Mouse (Mus musculus): Measurements from ENCODE around the gene Klhl9. TPM values are rescaled to one million over a fixed set of nuclear protein-coding genes. Genes with fewer than 3 reads are reported as not detected.

Gene Klhl9
- polyA plus RNA-seq, 1 experiment from 2014 or later = 120 TPM

Other genes starting within 250 kb of the Klhl9 start
- not detected in 2 replicates for gene Ifnb1, start 199.7 kb downstream of the Klhl9 start, polyA plus RNA-seq (2015; fragmentation: Nextera tagmentation; extraction: Ambion mirVana)
- not detected in 2 replicates for gene Ifna15, start 164.2 kb downstream of the Klhl9 start, polyA plus RNA-seq (2015; fragmentation: Nextera tagmentation; extraction: Ambion mirVana)
- gene Ifna14, start 150.7 kb downstream of the Klhl9 start, polyA plus RNA-seq (2015; fragmentation: Nextera tagmentation; extraction: Ambion mirVana) = not detected in 2 replicates
- gene Ifna9, start 130.1 kb downstream of the Klhl9 start, polyA plus RNA-seq (2015; fragmentation: Nextera tagmentation; extraction: Ambion mirVana) = not detected in 2 replicates
- not detected in 2 replicates for gene Ifna12, start 119.1 kb downstream of the Klhl9 start, polyA plus RNA-seq (2015; fragmentation: Nextera tagmentation; extraction: Ambion mirVana)
- gene C87499, start 88.1 kb downstream of the Klhl9 start, polyA plus RNA-seq (2015; fragmentation: Nextera tagmentation; extraction: Ambion mirVana) = not detected in 2 replicates
- gene Ifna13, start 78.0 kb downstream of the Klhl9 start, polyA plus RNA-seq (2015; fragmentation: Nextera tagmentation; extraction: Ambion mirVana) = not detected in 2 replicates
- gene Ifna16, start 45.5 kb downstream of the Klhl9 start, polyA plus RNA-seq (2015; fragmentation: Nextera tagmentation; extraction: Ambion mirVana) = not detected in 2 replicates
- gene Ifna2, start 38.6 kb downstream of the Klhl9 start, polyA plus RNA-seq (2015; fragmentation: Nextera tagmentation; extraction: Ambion mirVana) = not detected in 2 replicates
- not detected in 2 replicates for gene Ifnab, start 31.1 kb downstream of the Klhl9 start, polyA plus RNA-seq (2015; fragmentation: Nextera tagmentation; extraction: Ambion mirVana)
- gene Gm26566, start 660 bp downstream of the Klhl9 start, polyA plus RNA-seq (2015; fragmentation: Nextera tagmentation; extraction: Ambion mirVana) = 1.1 and 2.1 TPM in 2 replicates
- not detected in 2 replicates for gene Gm13271, start 32.4 kb upstream of the Klhl9 start, polyA plus RNA-seq (2015; fragmentation: Nextera tagmentation; extraction: Ambion mirVana)
- 0.17 TPM in 1 of 2 replicates, not detected in the other for gene Gm13283, start 37.7 kb upstream of the Klhl9 start, polyA plus RNA-seq (2015; fragmentation: Nextera tagmentation; extraction: Ambion mirVana)
- gene Gm13290, start 51.4 kb upstream of the Klhl9 start, polyA plus RNA-seq (2015; fragmentation: Nextera tagmentation; extraction: Ambion mirVana) = not detected in 2 replicates
- gene Gm13289, start 54.5 kb upstream of the Klhl9 start, polyA plus RNA-seq (2015; fragmentation: Nextera tagmentation; extraction: Ambion mirVana) = not detected in 2 replicates
- not detected in 2 replicates for gene Gm13272, start 57.4 kb upstream of the Klhl9 start, polyA plus RNA-seq (2015; fragmentation: Nextera tagmentation; extraction: Ambion mirVana)
- 0.18 TPM in 1 of 2 replicates, not detected in the other for gene Ifnz, start 59.7 kb upstream of the Klhl9 start, polyA plus RNA-seq (2015; fragmentation: Nextera tagmentation; extraction: Ambion mirVana)
- not detected in 2 replicates for gene Gm13276, start 63.2 kb upstream of the Klhl9 start, polyA plus RNA-seq (2015; fragmentation: Nextera tagmentation; extraction: Ambion mirVana)
- gene Gm13277, start 66.2 kb upstream of the Klhl9 start, polyA plus RNA-seq (2015; fragmentation: Nextera tagmentation; extraction: Ambion mirVana) = not detected in 2 replicates
- gene Gm13278, start 69.1 kb upstream of the Klhl9 start, polyA plus RNA-seq (2015; fragmentation: Nextera tagmentation; extraction: Ambion mirVana) = not detected in 2 replicates
- not detected in 2 replicates for gene Gm13275, start 72.0 kb upstream of the Klhl9 start, polyA plus RNA-seq (2015; fragmentation: Nextera tagmentation; extraction: Ambion mirVana)
- not detected in 2 replicates for gene Gm13279, start 74.9 kb upstream of the Klhl9 start, polyA plus RNA-seq (2015; fragmentation: Nextera tagmentation; extraction: Ambion mirVana)
- gene Gm13285, start 77.2 kb upstream of the Klhl9 start, polyA plus RNA-seq (2015; fragmentation: Nextera tagmentation; extraction: Ambion mirVana) = 0.43 TPM in 1 of 2 replicates, not detected in the other
- gene Gm13287, start 80.8 kb upstream of the Klhl9 start, polyA plus RNA-seq (2015; fragmentation: Nextera tagmentation; extraction: Ambion mirVana) = not detected in 2 replicates
- not detected in 2 replicates for gene Gm13288, start 83.1 kb upstream of the Klhl9 start, polyA plus RNA-seq (2015; fragmentation: Nextera tagmentation; extraction: Ambion mirVana)
- not detected in 2 replicates for gene Ifna7, start 93.8 kb upstream of the Klhl9 start, polyA plus RNA-seq (2015; fragmentation: Nextera tagmentation; extraction: Ambion mirVana)
- gene Ifna11, start 97.5 kb upstream of the Klhl9 start, polyA plus RNA-seq (2015; fragmentation: Nextera tagmentation; extraction: Ambion mirVana) = not detected in 2 replicates
- not detected in 2 replicates for gene Ifna6, start 105.0 kb upstream of the Klhl9 start, polyA plus RNA-seq (2015; fragmentation: Nextera tagmentation; extraction: Ambion mirVana)
- gene Ifna5, start 113.1 kb upstream of the Klhl9 start, polyA plus RNA-seq (2015; fragmentation: Nextera tagmentation; extraction: Ambion mirVana) = not detected in 2 replicates
- gene Ifna4, start 119.4 kb upstream of the Klhl9 start, polyA plus RNA-seq (2015; fragmentation: Nextera tagmentation; extraction: Ambion mirVana) = not detected in 2 replicates
- gene Ifna1, start 127.6 kb upstream of the Klhl9 start, polyA plus RNA-seq (2015; fragmentation: Nextera tagmentation; extraction: Ambion mirVana) = not detected in 2 replicates
- gene Ifne, start 157.7 kb upstream of the Klhl9 start, polyA plus RNA-seq (2015; fragmentation: Nextera tagmentation; extraction: Ambion mirVana) = not detected in 2 replicates

Data from forebrain, embryonic 13.5 days (tissue).